Mouse (Mus musculus): ENCODE data around the gene Fbxo47. TPM values are rescaled to one million over a fixed set of nuclear protein-coding genes. Genes with fewer than 3 reads are reported as not detected.

Fbxo47 gene
- polyA plus RNA-seq, 1 experiment from 2014 or later, result 1.0 TPM

GRCm38 (mm10) chr11:97806613-97806964, 77.4 kb downstream of the Fbxo47 start:
- H3K9ac ChIP-seq (ENCODE audit: low read length), result no peak overlapping the region
- no peaks in the 10 kb centered on the region for H3K9me3 ChIP-seq (ENCODE audit: control insufficient read depth, low read length)
- no peak for ATAC-seq (ENCODE audit: insufficient number of reproducible peaks, low FRiP score, low TSS enrichment, low read depth)
- peaks cover 61% of the 10 kb centered on the region for H3K4me1 ChIP-seq (ENCODE audit: control insufficient read depth, insufficient read depth, low read length)
- H3K36me3 ChIP-seq (ENCODE audit: control insufficient read depth, insufficient read depth, low read length), result peaks cover 3% of the 10 kb centered on the region
- no peak overlapping the region for H3K27ac ChIP-seq (replicated peaks; ENCODE audit: low read depth, low read length)
- H3K4me2 ChIP-seq (ENCODE audit: low read depth, severe bottlenecking), result no peak overlapping the region
- no peaks in the 10 kb centered on the region for H3K27me3 ChIP-seq (ENCODE audit: control insufficient read depth, insufficient read depth, low read length)
- 75% methylated on average over 7 of the region's 7 CpGs for WGBS
- no peak overlapping the region for H3K4me3 ChIP-seq (ENCODE audit: low read depth, low read length)
- no peak for DNase-seq (ENCODE audit: low spot score)

DNA sequence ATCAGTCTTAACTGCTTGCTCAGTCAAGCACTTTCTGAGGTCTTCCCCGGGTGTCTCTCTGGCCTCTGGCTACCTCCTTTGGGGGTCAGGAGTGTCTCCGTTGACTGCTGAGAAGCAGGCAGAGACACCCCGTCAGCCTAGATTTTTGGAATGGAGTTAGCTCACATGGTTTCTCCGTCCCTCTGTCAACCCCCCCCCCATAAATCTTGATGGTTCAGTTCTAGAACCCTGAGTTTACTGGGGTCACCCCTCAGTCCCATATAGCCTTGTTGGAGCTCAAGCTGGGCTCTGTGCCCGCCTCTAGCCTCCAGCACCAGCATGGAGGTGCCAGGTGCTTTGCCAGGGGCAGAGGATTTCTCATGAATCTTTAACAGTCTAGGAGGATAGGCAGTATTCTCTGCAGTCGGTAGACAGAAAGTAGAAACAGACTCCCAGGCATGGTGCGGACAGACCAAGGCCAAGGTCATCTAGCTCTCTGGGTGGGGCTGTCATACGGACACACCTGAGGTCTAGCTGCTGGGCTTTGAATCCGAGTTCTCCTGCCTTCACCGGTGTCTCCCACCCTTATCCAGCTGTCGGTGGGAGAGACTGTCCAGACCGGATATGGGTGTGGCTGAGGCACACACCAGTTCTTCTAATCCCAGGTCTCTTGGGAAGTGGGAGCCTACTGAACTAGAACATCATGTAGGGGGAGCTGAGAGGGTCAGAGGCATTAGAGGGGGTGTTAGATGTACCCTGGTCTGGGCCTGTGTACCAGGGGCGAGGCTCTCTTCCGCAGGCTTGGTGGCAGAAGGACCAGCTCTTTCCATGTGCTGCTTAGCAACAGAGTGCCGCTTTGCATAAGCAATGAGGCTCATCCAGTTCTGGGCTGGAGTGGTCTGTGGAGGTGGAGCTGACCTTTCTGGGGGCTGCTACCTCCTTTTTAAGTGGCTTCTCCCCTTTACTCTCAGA, 78.0 kb downstream of the Fbxo47 start:
- Histone ChIP-seq H3K4me3 (ENCODE audit: low read depth, low read length) (no peak overlapping the region), H3K4me1 (ENCODE audit: control insufficient read depth, insufficient read depth, low read length) (peaks cover 63% of the 10 kb centered on the region), H3K9me3 (ENCODE audit: control insufficient read depth, low read length) (no peaks in the 10 kb centered on the region), H3K4me2 (ENCODE audit: low read depth, severe bottlenecking) (no peak overlapping the region), H3K9ac (ENCODE audit: low read length) (no peak overlapping the region), H3K36me3 (ENCODE audit: control insufficient read depth, insufficient read depth, low read length) (peaks cover 3% of the 10 kb centered on the region), H3K27ac (replicated peaks; ENCODE audit: low read depth, low read length) (no peak overlapping the region), H3K27me3 (ENCODE audit: control insufficient read depth, insufficient read depth, low read length) (no peaks in the 10 kb centered on the region)
- ATAC-seq (ENCODE audit: insufficient number of reproducible peaks, low FRiP score, low TSS enrichment, low read depth) (no peak), DNase-seq (ENCODE audit: low spot score) (no peak)
- 57% methylated on average over 15 of the region's 15 CpGs for whole genome bisulfite sequencing

DNA sequence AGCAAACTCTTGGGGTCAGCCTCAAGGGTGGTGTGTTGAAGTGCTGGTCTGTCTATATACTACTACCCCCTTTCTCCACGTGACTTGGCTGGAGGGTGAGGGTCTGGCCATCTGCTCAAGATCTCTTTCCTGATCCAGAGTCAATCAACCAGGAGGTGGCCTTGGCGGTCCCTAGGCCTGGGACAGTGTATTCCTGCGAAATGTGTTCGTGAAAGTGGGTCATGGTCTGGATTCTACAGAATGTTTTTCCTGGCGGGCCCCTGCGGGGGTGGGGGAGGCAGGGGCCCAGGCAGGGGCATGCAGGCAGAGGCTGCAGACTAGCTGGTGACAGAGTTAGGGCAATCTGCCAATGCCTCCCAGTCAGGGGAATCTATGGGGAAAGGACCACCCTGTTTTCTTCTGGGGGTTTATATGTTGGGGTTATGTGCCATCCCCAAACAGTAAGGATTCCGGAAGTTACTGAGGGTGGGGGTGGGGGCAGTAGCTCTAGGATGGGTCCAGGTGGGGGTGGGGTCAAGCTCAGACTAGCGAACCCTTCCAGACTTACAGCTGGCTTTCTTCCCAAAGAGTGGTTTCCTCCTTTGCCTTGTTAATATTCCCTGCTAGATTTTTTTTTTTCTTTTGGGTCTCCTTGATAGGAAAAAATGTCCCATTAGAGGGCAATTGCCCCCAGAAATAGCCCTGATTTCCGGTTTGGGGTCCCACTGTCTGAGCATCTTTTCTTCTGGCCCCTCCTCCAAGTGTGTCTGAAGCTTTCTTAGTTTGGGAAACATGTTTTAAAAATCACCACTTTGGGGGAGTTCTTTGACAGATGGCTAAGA, 78.9 kb downstream of the Fbxo47 start:
- Histone ChIP-seq H3K4me1 (ENCODE audit: control insufficient read depth, insufficient read depth, low read length) (peaks cover 59% of the 10 kb centered on the region), H3K36me3 (ENCODE audit: control insufficient read depth, insufficient read depth, low read length) (peaks cover 3% of the 10 kb centered on the region), H3K4me2 (ENCODE audit: low read depth, severe bottlenecking) (peak overlapping the region; percentile 35; the same call in 1 of the 2 replicates), H3K4me3 (ENCODE audit: low read depth, low read length) (no peak overlapping the region), H3K9me3 (ENCODE audit: control insufficient read depth, low read length) (no peaks in the 10 kb centered on the region), H3K27ac (replicated peaks; ENCODE audit: low read depth, low read length) (no peak overlapping the region), H3K27me3 (ENCODE audit: control insufficient read depth, insufficient read depth, low read length) (no peaks in the 10 kb centered on the region), H3K9ac (ENCODE audit: low read length) (no peak overlapping the region)
- 32% methylated on average over 9 of the region's 9 CpGs for WGBS
- DNase-seq (ENCODE audit: low spot score), result peak; percentile 42
- ATAC-seq (ENCODE audit: insufficient number of reproducible peaks, low FRiP score, low TSS enrichment, low read depth), result no peak

- H3K4me3 ChIP-seq (ENCODE audit: low read depth, low read length), result no peak overlapping the region
Observed at GRCm38 (mm10) chr11:97803847-97804246, 80.1 kb downstream of the Fbxo47 start.

More at GRCm38 (mm10) chr11:97803847-97804246, 80.1 kb downstream of the Fbxo47 start:
- H3K27me3 ChIP-seq (ENCODE audit: control insufficient read depth, insufficient read depth, low read length), result no peaks in the 10 kb centered on the region
- no peak overlapping the region for H3K27ac ChIP-seq (replicated peaks; ENCODE audit: low read depth, low read length)
- DNase-seq (ENCODE audit: low spot score), result no peak
- H3K36me3 ChIP-seq (ENCODE audit: control insufficient read depth, insufficient read depth, low read length), result peaks cover 3% of the 10 kb centered on the region
- no peak overlapping the region for H3K4me2 ChIP-seq (ENCODE audit: low read depth, severe bottlenecking)
- no peak overlapping the region for H3K9ac ChIP-seq (ENCODE audit: low read length)
- WGBS, result 79% methylated on average over 5 of the region's 5 CpGs
- H3K4me1 ChIP-seq (ENCODE audit: control insufficient read depth, insufficient read depth, low read length), result peaks cover 56% of the 10 kb centered on the region
- H3K9me3 ChIP-seq (ENCODE audit: control insufficient read depth, low read length), result no peaks in the 10 kb centered on the region
- no peak for ATAC-seq (ENCODE audit: insufficient number of reproducible peaks, low FRiP score, low TSS enrichment, low read depth)

Other genes starting within 250 kb of the Fbxo47 start
- gene Mllt6, start 220.7 kb downstream of the Fbxo47 start, polyA plus RNA-seq (2014; fragmentation: Nextera tagmentation; extraction: Ambion mirVana), result 4.0 and 4.1 TPM in 2 replicates
- gene Cisd3, start 198.3 kb downstream of the Fbxo47 start, polyA plus RNA-seq (2014; fragmentation: Nextera tagmentation; extraction: Ambion mirVana), result 8.8 and 10.9 TPM in 2 replicates
- gene Pcgf2, start 183.7 kb downstream of the Fbxo47 start, polyA plus RNA-seq (2014; fragmentation: Nextera tagmentation; extraction: Ambion mirVana), result 23.3 and 25.4 TPM in 2 replicates
- 546 and 550 TPM in 2 replicates for gene Psmb3, start 180.8 kb downstream of the Fbxo47 start, polyA plus RNA-seq (2014; fragmentation: Nextera tagmentation; extraction: Ambion mirVana)
- 1.9 and 2.1 TPM in 2 replicates for gene Pip4k2b, start 139.4 kb downstream of the Fbxo47 start, polyA plus RNA-seq (2014; fragmentation: Nextera tagmentation; extraction: Ambion mirVana)
- 15.4 and 18.3 TPM in 2 replicates for gene Cwc25, start 117.6 kb downstream of the Fbxo47 start, polyA plus RNA-seq (2014; fragmentation: Nextera tagmentation; extraction: Ambion mirVana)
- not detected in 2 replicates for gene 1700001P01Rik, start 108.2 kb downstream of the Fbxo47 start, polyA plus RNA-seq (2014; fragmentation: Nextera tagmentation; extraction: Ambion mirVana)
- 576 and 600 TPM in 2 replicates for gene Rpl23, start 101.7 kb downstream of the Fbxo47 start, polyA plus RNA-seq (2014; fragmentation: Nextera tagmentation; extraction: Ambion mirVana)
- 79.9 and 80.5 TPM in 2 replicates for gene Lasp1, start 85.2 kb downstream of the Fbxo47 start, polyA plus RNA-seq (2014; fragmentation: Nextera tagmentation; extraction: Ambion mirVana)
- gene B230217C12Rik, start 43.4 kb downstream of the Fbxo47 start, polyA plus RNA-seq (2014; fragmentation: Nextera tagmentation; extraction: Ambion mirVana), result 15.9 and 17.4 TPM in 2 replicates
- 0.15 TPM in 1 of 2 replicates, not detected in the other for gene Plxdc1, start 102.3 kb upstream of the Fbxo47 start, polyA plus RNA-seq (2014; fragmentation: Nextera tagmentation; extraction: Ambion mirVana)
- gene Arl5c, start 112.0 kb upstream of the Fbxo47 start, polyA plus RNA-seq (2014; fragmentation: Nextera tagmentation; extraction: Ambion mirVana), result 9.5 and 9.9 TPM in 2 replicates
- 6.8 and 7.2 TPM in 2 replicates for gene Cacnb1, start 138.9 kb upstream of the Fbxo47 start, polyA plus RNA-seq (2014; fragmentation: Nextera tagmentation; extraction: Ambion mirVana)
- gene Rpl19, start 142.6 kb upstream of the Fbxo47 start, polyA plus RNA-seq (2014; fragmentation: Nextera tagmentation; extraction: Ambion mirVana), result 1,171 and 1,244 TPM in 2 replicates
- 0.17 and 0.51 TPM in 2 replicates for gene Stac2, start 169.3 kb upstream of the Fbxo47 start, polyA plus RNA-seq (2014; fragmentation: Nextera tagmentation; extraction: Ambion mirVana)

Measured in limb, embryonic 11.5 days (tissue).